Mouse (Mus musculus) forebrain, embryonic 14.5 days (tissue): ENCODE results near the gene Mybpc3. TPM values are rescaled to one million over a fixed set of nuclear protein-coding genes. Genes with fewer than 3 reads are reported as not detected.

Experiments
- ATAC-seq: fragments of 200-750 bp; cut with Nextera tagmentation; 2 replicates; pipeline ENCODE4 v1.8.0; 2017; ENCODE audit warnings: mild to moderate bottlenecking, moderate library complexity
- DNase-seq: peaks from one replicate; pipeline ENCODE4 v3.0.0-alpha.2; 2015; ENCODE audit warnings: low spot score
- H3K27ac ChIP-seq: fragments of 300-500 bp; sonication (generic); 2 replicates; pipeline ENCODE4 v1.5.1; 2014; ENCODE audit warnings: low read depth, mild to moderate bottlenecking, control low read depth, low read length, moderate library complexity
- H3K27me3 ChIP-seq: fragments of 300-500 bp; sonication (generic); replicated peaks from 2 replicates; pipeline ENCODE4 v1.6.1; 2014; ENCODE audit warnings: low read length, control low read depth, mixed read lengths; ENCODE audit not compliant: control insufficient read depth, insufficient read depth
- H3K36me3 ChIP-seq: fragments of 300-500 bp; sonication (generic); 2 replicates; pipeline ENCODE4 v1.6.1; 2014; ENCODE audit warnings: low read length, control low read depth; ENCODE audit not compliant: control insufficient read depth, insufficient read depth
- H3K4me1 ChIP-seq: fragments of 300-500 bp; sonication (generic); 2 replicates; pipeline ENCODE4 v1.6.1; 2014; ENCODE audit warnings: antibody characterized with exemption, low read length, control low read depth; ENCODE audit not compliant: control insufficient read depth, insufficient read depth
- H3K4me2 ChIP-seq: fragments of 300-500 bp; sonication (generic); 2 replicates; pipeline ENCODE4 v1.6.1; 2014; ENCODE audit warnings: mild to moderate bottlenecking, control low read depth, low read length
- H3K4me3 ChIP-seq: fragments of 300-500 bp; sonication (generic); 2 replicates; pipeline ENCODE4 v1.5.1; 2014; ENCODE audit warnings: low read depth, low read length, control low read depth
- H3K9ac ChIP-seq: fragments of 300-500 bp; sonication (generic); 2 replicates; pipeline ENCODE4 v1.6.1; 2014; ENCODE audit warnings: mild to moderate bottlenecking, low read length, control low read depth, moderate library complexity
- H3K9me3 ChIP-seq: fragments of 300-500 bp; sonication (generic); replicated peaks from 2 replicates; pipeline ENCODE4 v1.6.1; 2016; ENCODE audit warnings: low read length, control low read depth, mixed read lengths; ENCODE audit not compliant: control insufficient read depth
- WGBS: fragments of 180-500 bp; shearing (Covaris S2); extraction: QIAGEN DNeasy Blood & Tissue Kit; methylation state at CpG from one replicate; pipeline ENCODE4 v1.1.7; 2014; 5-methylcytosine and 5-hydroxymethylcytosine counted together
- polyA plus RNA-seq: library from polyadenylated mRNA; unstranded; fragments of >200 nt; fragmentation: Nextera tagmentation; extraction: Ambion mirVana; gene quantifications from 2 replicates; pipeline ENCODE4 v1.2.1, GENCODE M21; 2014

Gene Mybpc3
- polyA plus RNA-seq, 1 experiment from 2014 or later = not detected

DNA sequence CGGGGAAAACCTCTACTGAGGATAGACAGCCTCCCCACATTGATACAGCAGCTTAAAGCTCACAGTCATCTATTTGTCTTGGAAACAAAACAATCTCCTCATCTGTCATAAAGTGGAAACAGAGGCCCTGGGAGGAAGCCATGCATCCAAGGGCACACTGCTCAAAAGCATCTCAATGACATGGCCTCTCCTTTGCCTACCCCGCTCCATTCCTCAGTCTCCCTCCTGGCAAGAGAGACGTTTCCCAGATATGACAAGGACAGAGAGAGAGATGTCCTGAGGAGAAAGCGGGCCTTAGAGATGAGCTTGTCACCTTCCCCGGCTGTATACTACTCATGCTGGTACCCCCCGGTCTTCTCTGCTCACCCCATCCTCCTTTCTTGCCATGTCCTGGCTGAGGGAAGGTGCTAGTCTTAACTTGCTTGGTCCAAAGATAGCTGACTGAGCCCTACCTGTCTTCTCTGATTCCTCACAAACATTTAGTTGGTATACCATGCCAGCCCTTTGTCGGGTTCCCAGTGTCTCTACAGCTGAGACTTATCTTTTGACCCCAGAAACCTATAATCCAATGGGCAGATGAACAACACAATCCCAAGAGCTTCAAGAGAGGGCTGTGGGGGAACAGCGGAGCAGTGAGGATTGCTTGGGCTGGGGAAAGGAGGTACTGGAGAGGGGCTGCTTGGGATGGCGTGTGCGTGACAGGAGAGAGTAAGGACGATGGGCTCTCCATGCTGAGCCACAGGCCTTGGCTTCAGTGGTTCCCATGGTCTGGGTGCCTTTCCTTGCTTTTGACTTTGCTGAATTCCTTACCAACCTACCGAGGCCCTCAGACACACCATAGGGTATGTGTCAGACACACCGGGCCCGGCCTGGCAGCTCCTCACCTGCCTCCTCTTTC, 32.2 kb upstream of the Mybpc3 start:
- Histone ChIP-seq H3K27ac (no peak overlapping the region), H3K4me1 (no peaks in the 10 kb centered on the region), H3K27me3 (no peaks in the 10 kb centered on the region), H3K4me3 (no peak overlapping the region), H3K9ac (no peak overlapping the region), H3K4me2 (no peak overlapping the region), H3K36me3 (no peaks in the 10 kb centered on the region), H3K9me3 (no peaks in the 10 kb centered on the region)
- WGBS = 87% methylated on average over 14 of the region's 14 CpGs
- ATAC-seq = no peak
- no peak for DNase-seq

DNA sequence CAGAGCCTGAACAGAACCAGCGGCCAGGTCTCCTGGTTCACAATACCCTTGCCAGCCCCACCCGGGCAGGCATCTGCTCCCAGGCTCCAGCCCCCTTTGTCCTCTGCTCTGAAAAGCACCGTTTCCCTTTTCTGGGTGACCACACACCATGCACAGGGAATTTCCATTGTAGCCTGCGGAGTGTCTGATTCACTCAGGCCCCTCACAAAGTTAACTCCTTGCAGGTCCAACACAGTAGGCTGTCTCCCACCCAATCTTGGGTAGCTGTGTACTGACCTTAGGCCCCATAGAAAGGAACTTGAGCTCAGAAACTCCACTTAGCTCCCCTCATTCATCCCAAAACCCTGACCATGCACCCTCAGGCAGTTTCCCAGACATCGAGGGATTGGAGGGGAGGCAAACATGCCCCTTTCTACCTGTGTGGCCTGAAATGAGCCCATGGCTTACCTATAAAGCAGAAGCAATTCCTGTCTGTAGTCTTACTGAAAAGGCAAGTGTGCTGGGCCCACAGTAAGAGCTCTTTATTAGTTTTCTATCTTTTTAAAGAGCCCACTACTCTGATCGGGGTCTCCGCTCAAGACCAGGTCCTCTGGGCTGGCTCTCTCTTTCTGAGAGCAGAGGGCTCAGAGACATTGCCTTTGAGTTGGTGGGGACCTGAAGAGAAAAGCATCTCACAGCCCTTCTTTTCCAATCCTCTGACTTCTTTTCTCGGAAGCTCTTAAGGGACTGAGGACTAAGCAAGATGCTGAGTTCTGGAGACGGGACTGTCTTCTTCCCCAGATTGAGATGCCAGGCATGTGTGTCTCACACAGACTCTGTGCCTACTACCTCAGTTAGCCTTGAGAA, 31.3 kb upstream of the Mybpc3 start:
- H3K27ac ChIP-seq = no peak overlapping the region
- 49% methylated on average over 9 of the region's 9 CpGs for WGBS
- ATAC-seq = no peak

GRCm38 (mm10) chr2:91087453-91087852, 30.5 kb upstream of the Mybpc3 start:
- Histone ChIP-seq H3K9ac (no peak overlapping the region), H3K4me2 (no peak overlapping the region), H3K27ac (no peak overlapping the region), H3K36me3 (no peaks in the 10 kb centered on the region), H3K27me3 (no peaks in the 10 kb centered on the region), H3K4me1 (no peaks in the 10 kb centered on the region), H3K4me3 (no peak overlapping the region), H3K9me3 (no peaks in the 10 kb centered on the region)
- no peak for DNase-seq
- 89% methylated on average over 9 of the region's 9 CpGs for WGBS
- ATAC-seq = no peak

More for the DNA sequence above, 31.3 kb upstream of the Mybpc3 start:
- H3K4me1 ChIP-seq = no peaks in the 10 kb centered on the region
- H3K9ac ChIP-seq = no peak overlapping the region
- no peaks in the 10 kb centered on the region for H3K36me3 ChIP-seq
- no peak overlapping the region for H3K4me3 ChIP-seq
- no peaks in the 10 kb centered on the region for H3K27me3 ChIP-seq
- DNase-seq = no peak
- no peak overlapping the region for H3K4me2 ChIP-seq
- H3K9me3 ChIP-seq = no peaks in the 10 kb centered on the region

GRCm38 (mm10) chr2:91088987-91089386, 29.0 kb upstream of the Mybpc3 start:
- no peak overlapping the region for H3K4me3 ChIP-seq
- no peak for ATAC-seq
- H3K9ac ChIP-seq = no peak overlapping the region
- H3K4me1 ChIP-seq = no peaks in the 10 kb centered on the region
- H3K4me2 ChIP-seq = no peak overlapping the region
- WGBS = 80% methylated on average over 9 of the region's 9 CpGs
- DNase-seq = no peak
- H3K36me3 ChIP-seq = no peaks in the 10 kb centered on the region
- no peaks in the 10 kb centered on the region for H3K9me3 ChIP-seq
- H3K27ac ChIP-seq = no peak overlapping the region
- no peaks in the 10 kb centered on the region for H3K27me3 ChIP-seq

GRCm38 (mm10) chr2:91090208-91090607, 27.7 kb upstream of the Mybpc3 start:
- no peak for ATAC-seq
- Histone ChIP-seq H3K27ac (no peak overlapping the region), H3K4me1 (no peaks in the 10 kb centered on the region), H3K27me3 (no peaks in the 10 kb centered on the region), H3K36me3 (no peaks in the 10 kb centered on the region), H3K4me2 (no peak overlapping the region), H3K4me3 (no peak overlapping the region), H3K9ac (no peak overlapping the region), H3K9me3 (no peaks in the 10 kb centered on the region)
- no peak for DNase-seq
- WGBS = 83% methylated on average over 6 of the region's 6 CpGs

- 79% methylated on average over 6 of the region's 6 CpGs for WGBS
- ATAC-seq (no peak), DNase-seq (no peak)
These were observed 27.1 kb upstream of the Mybpc3 start for GRCm38 (mm10) chr2:91090827-91091226.

GRCm38 (mm10) chr2:91096524-91096923, 21.4 kb upstream of the Mybpc3 start:
- ATAC-seq (no peak), DNase-seq (no peak)
- H3K4me1 ChIP-seq = no peaks in the 10 kb centered on the region
- WGBS = 79% methylated on average over 14 of the region's 14 CpGs
- H3K36me3 ChIP-seq = no peaks in the 10 kb centered on the region
- H3K9ac ChIP-seq = no peak overlapping the region
- H3K27ac ChIP-seq = no peak overlapping the region
- H3K4me3 ChIP-seq = no peak overlapping the region
- no peak overlapping the region for H3K4me2 ChIP-seq
- no peaks in the 10 kb centered on the region for H3K27me3 ChIP-seq
- H3K9me3 ChIP-seq = no peaks in the 10 kb centered on the region

More at GRCm38 (mm10) chr2:91090827-91091226, 27.1 kb upstream of the Mybpc3 start:
- Histone ChIP-seq H3K9me3 (no peaks in the 10 kb centered on the region), H3K4me2 (no peak overlapping the region), H3K27ac (no peak overlapping the region), H3K9ac (no peak overlapping the region), H3K27me3 (no peaks in the 10 kb centered on the region), H3K4me3 (no peak overlapping the region), H3K36me3 (no peaks in the 10 kb centered on the region), H3K4me1 (no peaks in the 10 kb centered on the region)

- no peaks in the 10 kb centered on the region for H3K4me1 ChIP-seq
- no peak overlapping the region for H3K27ac ChIP-seq
- no peaks in the 10 kb centered on the region for H3K9me3 ChIP-seq
- ATAC-seq (no peak), DNase-seq (no peak)
- no peak overlapping the region for H3K4me2 ChIP-seq
- H3K36me3 ChIP-seq = no peaks in the 10 kb centered on the region
- H3K9ac ChIP-seq = no peak overlapping the region
- H3K4me3 ChIP-seq = no peak overlapping the region
- H3K27me3 ChIP-seq = no peaks in the 10 kb centered on the region
- WGBS = 96% methylated on average over 10 of the region's 10 CpGs
These were observed 20.9 kb upstream of the Mybpc3 start for GRCm38 (mm10) chr2:91097015-91097414.

DNA sequence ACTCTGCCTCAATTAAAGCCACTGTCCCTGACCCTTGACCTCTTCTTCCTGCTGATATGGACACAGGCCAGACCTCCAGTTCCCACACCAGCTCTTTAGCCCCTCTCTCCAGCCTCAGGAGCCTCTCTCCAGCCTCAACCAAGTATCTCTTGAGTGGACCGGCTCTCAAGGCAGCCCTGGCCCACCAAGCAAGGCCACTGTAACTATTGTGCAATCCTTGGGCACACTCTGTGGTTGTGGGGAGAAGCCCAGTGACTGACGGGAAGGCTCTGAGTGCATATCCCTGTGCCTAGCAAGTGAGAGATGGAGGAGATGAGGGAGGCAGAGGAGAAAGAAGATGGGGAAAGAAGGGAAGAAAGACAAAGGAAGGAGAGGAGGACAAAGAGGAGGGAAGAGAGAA, 19.8 kb upstream of the Mybpc3 start:
- Histone ChIP-seq H3K4me1 (no peaks in the 10 kb centered on the region), H3K9me3 (no peaks in the 10 kb centered on the region), H3K4me2 (no peak overlapping the region), H3K27me3 (no peaks in the 10 kb centered on the region), H3K36me3 (no peaks in the 10 kb centered on the region), H3K27ac (no peak overlapping the region), H3K9ac (no peak overlapping the region), H3K4me3 (no peak overlapping the region)
- 76% methylated on average over 2 of the region's 2 CpGs for WGBS
- DNase-seq = no peak
- ATAC-seq = no peak
